Mouse (Mus musculus) forebrain, embryonic 10.5 days (tissue): ENCODE data around the gene 5031439G07Rik. TPM values are rescaled to one million over a fixed set of nuclear protein-coding genes. Genes with fewer than 3 reads are reported as not detected.

ENCODE experiments used
- DNase-seq: peaks from one replicate; pipeline ENCODE4 v3.0.0-alpha.2; 2017; ENCODE audit warnings: low spot score; ENCODE audit errors: extremely low spot score
- H3K27ac ChIP-seq: fragments of 300-500 bp; sonication (generic); 2 replicates; pipeline ENCODE4 v1.5.1; 2016; ENCODE audit warnings: mild to moderate bottlenecking
- H3K27me3 ChIP-seq: fragments of 300-500 bp; sonication (generic); 2 replicates; pipeline ENCODE4 v1.6.1; 2016; ENCODE audit warnings: mild to moderate bottlenecking; ENCODE audit not compliant: poor library complexity, severe bottlenecking
- H3K36me3 ChIP-seq: fragments of 300-500 bp; sonication (generic); replicated peaks from 2 replicates; pipeline ENCODE4 v1.6.1; 2016; ENCODE audit warnings: mild to moderate bottlenecking, moderate library complexity
- H3K4me1 ChIP-seq: fragments of 300-500 bp; sonication (generic); 2 replicates; pipeline ENCODE4 v1.6.1; 2016
- H3K4me3 ChIP-seq: fragments of 300-500 bp; sonication (generic); 2 replicates; pipeline ENCODE4 v1.5.1; 2016; ENCODE audit warnings: mild to moderate bottlenecking, moderate library complexity
- H3K9me3 ChIP-seq: fragments of 300-500 bp; sonication (generic); 2 replicates; pipeline ENCODE4 v1.6.1; 2016; ENCODE audit warnings: mild to moderate bottlenecking, moderate library complexity
- WGBS: fragments of 180-500 bp; shearing (Covaris S2); methylation state at CpG from one replicate; pipeline ENCODE4 v1.1.7; 2016; 5-methylcytosine and 5-hydroxymethylcytosine counted together
- polyA plus RNA-seq: library from polyadenylated mRNA; unstranded; fragments of >200 nt; fragmentation: Nextera tagmentation; extraction: Ambion mirVana; gene quantifications from 2 replicates; pipeline ENCODE4 v1.2.1, GENCODE M21; 2016

Gene 5031439G07Rik
- polyA plus RNA-seq, 1 experiment from 2014 or later, result 9.8 TPM

DNA sequence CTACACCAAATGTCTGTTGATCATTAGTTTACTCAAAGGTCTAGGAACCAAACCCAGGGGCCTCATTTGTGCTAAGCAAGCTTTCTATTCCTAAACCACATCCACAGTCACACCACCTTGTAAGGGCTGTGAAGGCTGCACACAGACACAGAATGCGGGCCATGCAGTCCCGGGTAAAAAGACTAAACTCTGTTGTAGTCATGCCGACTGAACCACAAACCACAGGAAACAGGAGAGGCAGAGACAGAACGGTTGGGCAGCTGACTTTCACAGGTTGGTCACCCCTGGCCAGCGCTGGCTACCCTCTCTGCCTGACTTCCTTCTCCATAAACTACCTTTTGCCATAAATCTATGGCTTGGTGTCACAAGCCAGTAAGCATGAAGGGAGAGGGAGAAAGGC is 23.6 kb downstream of the 5031439G07Rik start:
- no peak overlapping the region for H3K4me3 ChIP-seq
- H3K27me3 ChIP-seq, result no peaks in the 10 kb centered on the region
- H3K27ac ChIP-seq, result no peak overlapping the region
- no peaks in the 10 kb centered on the region for H3K9me3 ChIP-seq
- 0 out of 2 replicates have a peak, but pooled peaks cover 7% of the 10 kb centered on the region for H3K36me3 ChIP-seq
- no peak for DNase-seq
- WGBS, result 89% methylated on average over 5 of the region's 5 CpGs
- H3K4me1 ChIP-seq, result peaks cover 7% of the 10 kb centered on the region

DNA sequence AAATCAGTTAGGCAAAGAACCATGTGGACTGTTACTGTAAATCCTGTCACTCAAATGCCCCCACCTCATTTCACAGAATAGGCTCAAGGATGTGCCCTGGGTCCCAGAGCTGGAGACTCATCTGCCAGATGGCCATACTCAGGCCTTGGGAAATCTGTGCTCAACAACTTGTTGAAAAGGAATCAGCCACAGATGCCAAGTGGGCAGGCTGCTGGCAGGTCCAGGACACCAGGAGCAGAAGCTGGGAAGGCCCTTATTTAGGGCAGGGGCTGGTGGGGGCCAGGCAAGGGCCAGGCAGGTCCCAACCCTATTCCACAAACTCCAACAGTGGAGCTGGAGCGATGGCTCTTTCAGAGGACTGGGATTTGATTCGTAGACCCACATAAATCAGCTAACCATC is 25.8 kb downstream of the 5031439G07Rik start:
- Histone ChIP-seq H3K9me3 (no peaks in the 10 kb centered on the region), H3K36me3 (peaks cover 17% of the 10 kb centered on the region; the same call in 1 of the 2 replicates), H3K27ac (no peak overlapping the region), H3K4me3 (no peak overlapping the region), H3K4me1 (peaks cover 21% of the 10 kb centered on the region), H3K27me3 (no peaks in the 10 kb centered on the region)
- WGBS, result 92% methylated on average over 2 of the region's 2 CpGs
- no peak for DNase-seq

DNA sequence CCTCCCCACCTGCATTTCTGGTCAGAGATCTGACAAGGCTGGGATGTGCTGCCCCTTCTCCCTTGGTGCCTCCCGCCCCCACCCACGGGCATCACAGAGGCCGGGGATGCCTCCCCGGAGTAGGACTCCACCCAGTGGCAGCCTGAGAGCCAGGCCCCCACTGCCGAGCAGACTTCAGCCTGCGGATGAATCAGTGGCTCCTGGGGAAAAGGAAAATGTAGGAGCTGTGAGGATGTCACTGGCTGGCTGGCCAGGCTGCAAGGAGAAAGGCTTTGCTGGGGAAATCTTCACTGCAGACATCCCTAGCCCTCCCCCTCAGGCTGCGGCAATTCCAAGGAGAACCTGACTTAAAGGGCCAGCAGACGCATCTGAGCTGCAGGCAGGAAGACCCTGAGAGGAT is 27.7 kb downstream of the 5031439G07Rik start:
- 0 out of 2 replicates have a peak overlapping the region, but pooled peaks have one; percentile 26 for H3K27ac ChIP-seq
- WGBS, result 20% methylated on average over 8 of the region's 8 CpGs
- H3K27me3 ChIP-seq, result no peaks in the 10 kb centered on the region

DNA sequence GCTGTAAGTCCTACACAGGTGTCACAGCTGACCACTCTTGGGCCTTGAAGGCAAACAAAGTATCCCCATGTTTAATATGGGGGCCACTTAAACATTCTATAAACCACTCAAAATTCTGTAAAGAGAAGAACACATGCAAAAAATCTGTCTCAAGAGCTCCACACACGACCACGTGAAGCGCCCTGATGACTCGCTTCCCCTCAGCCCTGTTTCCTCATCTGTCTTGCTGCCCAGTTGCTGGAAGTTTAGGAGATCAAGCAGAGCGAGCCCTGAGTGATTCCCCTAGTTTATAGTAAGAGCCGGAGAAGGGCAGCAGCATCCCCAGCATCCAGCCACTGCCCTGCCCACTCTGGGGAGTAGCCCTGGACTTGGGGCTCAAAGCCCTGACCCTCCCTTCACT is 28.5 kb downstream of the 5031439G07Rik start:
- no peak for DNase-seq
- peaks cover 22% of the 10 kb centered on the region for H3K4me1 ChIP-seq
- no peaks in the 10 kb centered on the region for H3K27me3 ChIP-seq
- H3K4me3 ChIP-seq, result no peak overlapping the region
- peaks cover 42% of the 10 kb centered on the region for H3K36me3 ChIP-seq
- 82% methylated on average over 6 of the region's 6 CpGs for WGBS
- no peak overlapping the region for H3K27ac ChIP-seq
- no peaks in the 10 kb centered on the region for H3K9me3 ChIP-seq

More for the DNA sequence above, 27.7 kb downstream of the 5031439G07Rik start:
- Histone ChIP-seq H3K4me1 (peaks cover 22% of the 10 kb centered on the region), H3K9me3 (no peaks in the 10 kb centered on the region), H3K36me3 (peaks cover 34% of the 10 kb centered on the region), H3K4me3 (no peak overlapping the region; the same call in 1 of the 2 replicates)
- no peak for DNase-seq

DNA sequence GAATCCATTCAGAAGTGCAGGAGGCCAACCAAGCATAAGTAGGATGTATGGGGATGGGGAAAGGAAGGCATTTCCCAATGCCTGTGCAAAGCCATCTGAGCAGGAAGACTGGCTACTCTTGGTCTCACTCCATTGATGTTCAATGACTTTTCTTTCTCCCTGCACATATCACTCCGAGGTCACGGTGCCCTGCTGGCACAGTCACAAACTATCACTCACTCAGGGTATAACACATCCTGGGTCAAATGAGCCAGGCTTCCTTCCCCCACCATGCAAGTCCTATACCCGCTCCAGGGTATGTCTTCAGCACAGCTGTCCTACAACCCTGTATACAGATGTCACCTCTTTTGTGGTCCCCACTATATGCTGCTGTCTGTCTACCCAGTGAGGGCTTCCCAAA is 30.0 kb downstream of the 5031439G07Rik start:
- DNase-seq, result no peak
- no peak overlapping the region for H3K4me3 ChIP-seq
- H3K27ac ChIP-seq, result no peak overlapping the region
- no peaks in the 10 kb centered on the region for H3K27me3 ChIP-seq
- peaks cover 57% of the 10 kb centered on the region for H3K36me3 ChIP-seq
- H3K9me3 ChIP-seq, result no peaks in the 10 kb centered on the region
- H3K4me1 ChIP-seq, result peaks cover 22% of the 10 kb centered on the region
- 92% methylated on average over 3 of the region's 3 CpGs for WGBS

DNA sequence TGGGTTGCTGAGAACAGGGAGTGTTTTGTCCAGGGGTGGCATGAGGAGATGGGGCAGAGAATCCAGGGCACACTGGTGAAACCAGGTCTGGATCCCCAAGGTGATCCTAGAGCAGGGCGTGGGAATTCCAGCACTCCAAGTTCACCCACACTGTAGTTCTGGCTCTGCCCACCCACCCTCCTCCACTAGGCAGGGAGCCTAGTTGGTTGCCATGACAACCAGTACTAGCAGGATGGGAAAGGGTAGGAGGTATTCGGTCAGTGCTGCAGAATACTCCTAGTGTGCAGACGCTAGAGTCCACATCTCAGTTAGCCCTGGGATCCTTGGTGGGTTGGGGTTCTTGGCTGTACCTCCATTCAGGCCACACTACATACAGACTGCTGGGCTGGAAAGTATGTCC is 30.5 kb downstream of the 5031439G07Rik start:
- no peak overlapping the region for H3K27ac ChIP-seq
- no peak overlapping the region for H3K4me3 ChIP-seq
- no peaks in the 10 kb centered on the region for H3K9me3 ChIP-seq
- peaks cover 62% of the 10 kb centered on the region for H3K36me3 ChIP-seq
- WGBS, result 67% methylated on average over 3 of the region's 3 CpGs
- no peaks in the 10 kb centered on the region for H3K27me3 ChIP-seq
- DNase-seq, result no peak
- H3K4me1 ChIP-seq, result peaks cover 22% of the 10 kb centered on the region

DNA sequence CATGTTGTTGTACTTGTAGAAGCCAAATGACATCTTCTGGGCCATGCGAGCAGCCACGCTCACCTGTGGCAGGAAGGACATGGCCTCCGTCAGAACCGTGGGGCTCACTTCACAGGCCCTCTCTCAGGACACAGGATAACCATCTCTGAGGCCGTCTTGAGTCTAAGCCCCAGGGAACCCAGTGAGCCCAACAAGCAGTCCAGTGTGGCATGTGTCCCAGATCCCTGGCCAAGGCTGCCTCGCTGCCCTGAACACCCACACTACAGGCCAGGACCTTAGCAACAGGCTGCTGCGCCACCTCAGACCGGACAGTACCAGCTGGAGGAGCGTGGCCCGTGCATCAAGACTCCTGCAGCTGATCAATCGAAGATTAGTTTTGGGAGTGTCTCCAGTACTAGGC is 35.1 kb downstream of the 5031439G07Rik start:
- DNase-seq, result no peak
- Histone ChIP-seq H3K27me3 (no peaks in the 10 kb centered on the region), H3K27ac (no peak overlapping the region), H3K9me3 (no peaks in the 10 kb centered on the region), H3K4me1 (peaks cover 8% of the 10 kb centered on the region), H3K36me3 (peaks cover 95% of the 10 kb centered on the region), H3K4me3 (no peak overlapping the region)
- WGBS, result 95% methylated on average over 11 of the region's 11 CpGs

DNA sequence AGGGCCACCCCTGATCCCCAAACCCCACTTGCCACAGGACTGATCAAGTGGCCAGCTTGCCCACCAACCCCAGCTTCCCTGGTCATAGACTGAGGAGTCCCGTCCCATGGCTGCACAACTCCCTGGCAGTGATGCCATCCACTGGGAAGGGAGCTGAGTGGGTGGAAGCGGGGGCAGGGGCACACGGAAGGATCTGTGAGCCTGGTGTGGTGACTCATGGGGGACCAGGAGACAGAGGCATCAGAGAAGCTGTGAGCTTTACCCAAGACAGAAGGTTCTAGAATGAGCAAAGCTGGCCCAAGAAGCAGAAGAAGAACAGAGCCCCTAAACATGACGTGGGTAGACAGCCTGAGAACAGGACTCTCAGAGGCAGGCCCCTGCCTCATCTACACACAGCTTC is 38.3 kb downstream of the 5031439G07Rik start:
- Histone ChIP-seq H3K9me3 (no peaks in the 10 kb centered on the region), H3K36me3 (peaks cover 78% of the 10 kb centered on the region), H3K4me1 (no peaks in the 10 kb centered on the region), H3K27ac (no peak overlapping the region), H3K4me3 (no peak overlapping the region), H3K27me3 (no peaks in the 10 kb centered on the region)
- no peak for DNase-seq
- WGBS, result 90% methylated on average over 4 of the region's 4 CpGs

DNA sequence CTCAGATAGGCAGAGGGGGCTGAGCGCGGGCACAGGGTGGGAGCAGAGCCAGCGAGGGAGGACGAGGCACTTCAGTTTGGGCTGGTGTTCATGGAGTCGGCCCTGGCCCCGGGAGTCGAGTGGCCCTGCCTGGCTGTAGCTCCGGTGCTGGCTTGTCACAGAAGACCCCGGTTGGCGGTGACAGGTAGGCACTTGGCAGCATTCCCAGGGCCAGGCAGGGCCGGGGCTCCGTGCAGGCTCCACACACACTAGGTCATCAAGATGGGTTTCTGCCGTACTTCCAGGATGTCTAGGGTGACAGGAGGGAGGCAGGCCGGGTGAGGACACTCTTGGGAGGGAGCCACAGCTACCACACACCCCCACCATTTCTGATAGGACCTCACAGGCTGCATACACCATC is 39.4 kb downstream of the 5031439G07Rik start:
- Histone ChIP-seq H3K36me3 (peaks cover 67% of the 10 kb centered on the region), H3K4me1 (no peaks in the 10 kb centered on the region), H3K27ac (no peak overlapping the region), H3K4me3 (no peak overlapping the region), H3K9me3 (no peaks in the 10 kb centered on the region), H3K27me3 (no peaks in the 10 kb centered on the region)
- DNase-seq, result no peak
- WGBS, result 92% methylated on average over 14 of the region's 14 CpGs

DNA sequence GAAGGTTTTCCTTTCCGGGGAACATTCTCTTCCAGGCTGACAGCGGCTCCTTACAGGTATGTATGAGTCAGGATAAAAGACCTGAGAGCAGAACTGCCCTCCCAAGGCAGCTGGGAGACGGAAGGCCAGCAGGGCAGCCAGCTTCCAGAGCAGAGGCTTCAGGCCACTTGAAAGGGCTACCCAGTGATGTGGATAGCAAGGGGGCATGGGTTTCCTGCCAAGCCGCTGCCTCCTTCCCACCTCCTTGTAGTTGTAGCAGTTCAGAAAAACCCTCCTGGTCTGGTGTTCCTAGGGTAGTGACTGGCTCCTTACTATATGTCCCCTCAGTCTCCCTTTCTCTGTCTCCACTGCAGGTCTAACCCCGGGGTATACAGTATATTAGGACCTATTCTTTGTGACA is 44.0 kb downstream of the 5031439G07Rik start:
- no peak for DNase-seq
- no peaks in the 10 kb centered on the region for H3K9me3 ChIP-seq
- no peak overlapping the region for H3K4me3 ChIP-seq
- H3K27me3 ChIP-seq, result no peaks in the 10 kb centered on the region
- peaks cover 65% of the 10 kb centered on the region for H3K36me3 ChIP-seq
- no peak overlapping the region for H3K27ac ChIP-seq
- H3K4me1 ChIP-seq, result no peaks in the 10 kb centered on the region
- WGBS, result 87% methylated on average over 5 of the region's 5 CpGs

DNA sequence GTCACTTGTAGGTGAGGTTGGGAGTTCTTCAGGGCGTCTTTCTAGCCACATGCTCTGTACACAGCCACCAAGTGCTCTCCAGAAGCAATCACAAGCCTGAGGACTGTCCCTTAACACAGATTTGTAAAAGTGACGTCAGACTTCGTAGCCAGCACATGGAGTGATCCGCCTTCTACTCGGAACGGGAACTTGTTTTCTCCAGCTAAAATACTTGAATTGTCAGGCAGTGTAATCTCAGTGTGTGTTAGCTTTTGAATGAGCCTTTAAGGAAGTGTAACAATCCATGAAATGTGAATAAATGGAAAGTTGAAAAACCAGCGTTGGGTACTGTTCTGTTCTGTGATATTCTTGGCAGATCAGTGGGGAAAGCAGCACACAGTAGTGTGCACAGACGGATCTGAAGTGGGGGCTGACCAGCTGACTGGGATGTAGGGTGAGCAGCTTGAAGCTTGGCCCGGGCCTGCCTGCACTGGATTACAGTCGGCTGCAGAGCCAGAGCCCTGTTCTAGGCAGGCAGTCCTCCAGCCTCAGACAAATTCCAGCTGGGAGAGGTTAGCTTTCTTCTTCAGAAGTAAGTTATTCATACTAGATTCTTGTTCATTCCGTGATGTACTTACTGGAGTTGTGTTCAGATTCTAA is 45.6 kb downstream of the 5031439G07Rik start:
- 83% methylated on average over 11 of the region's 11 CpGs for WGBS
- Histone ChIP-seq H3K27ac (no peak overlapping the region), H3K4me3 (no peak overlapping the region), H3K27me3 (no peaks in the 10 kb centered on the region), H3K36me3 (peaks cover 65% of the 10 kb centered on the region), H3K4me1 (no peaks in the 10 kb centered on the region), H3K9me3 (no peaks in the 10 kb centered on the region)
- no peak for DNase-seq

DNA sequence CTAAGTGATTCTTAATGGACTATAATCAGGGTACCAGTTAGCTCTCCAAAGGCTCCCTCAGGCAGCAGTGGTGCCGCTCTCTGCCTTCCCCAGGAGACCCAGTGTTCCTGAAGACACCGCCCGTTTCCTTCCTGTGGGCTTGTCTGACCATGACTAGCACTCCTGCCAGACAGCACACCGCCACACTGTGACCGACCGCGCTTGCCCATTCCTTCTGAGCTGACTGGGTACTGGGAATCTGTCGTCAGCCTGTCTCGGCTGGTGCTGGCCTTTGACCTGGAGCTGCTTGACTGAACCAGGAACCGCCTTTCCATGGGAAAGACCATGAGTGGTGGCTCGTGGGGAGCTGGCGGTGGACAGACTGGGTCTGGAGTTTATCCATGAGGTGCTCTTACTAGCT is 48.2 kb downstream of the 5031439G07Rik start:
- peaks cover 87% of the 10 kb centered on the region for H3K36me3 ChIP-seq
- no peak overlapping the region for H3K4me3 ChIP-seq
- no peak overlapping the region for H3K27ac ChIP-seq
- no peaks in the 10 kb centered on the region for H3K9me3 ChIP-seq
- H3K4me1 ChIP-seq, result no peaks in the 10 kb centered on the region
- H3K27me3 ChIP-seq, result no peaks in the 10 kb centered on the region
- WGBS, result 88% methylated on average over 12 of the region's 12 CpGs
- DNase-seq, result no peak

DNA sequence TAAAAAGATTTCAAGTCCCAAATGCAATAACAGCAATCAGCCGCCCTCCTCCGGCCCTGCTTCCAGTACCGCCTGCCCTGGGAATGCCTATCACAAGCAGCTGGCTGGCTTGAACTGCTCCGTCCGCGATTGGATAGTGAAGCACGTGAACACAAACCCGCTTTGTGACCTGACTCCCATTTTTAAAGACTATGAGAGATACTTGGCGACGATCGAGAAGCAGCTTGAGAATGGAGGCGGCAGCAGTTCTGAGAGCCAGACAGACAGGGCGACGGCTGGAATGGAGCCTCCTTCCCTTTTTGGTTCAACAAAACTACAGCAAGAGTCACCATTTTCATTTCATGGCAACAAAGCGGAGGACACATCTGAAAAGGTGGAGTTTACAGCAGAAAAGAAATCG is 53.5 kb downstream of the 5031439G07Rik start:
- Histone ChIP-seq H3K9me3 (no peaks in the 10 kb centered on the region), H3K36me3 (peaks cover 100% of the 10 kb centered on the region), H3K4me1 (no peaks in the 10 kb centered on the region), H3K4me3 (no peak overlapping the region), H3K27me3 (no peaks in the 10 kb centered on the region), H3K27ac (no peak overlapping the region)
- no peak for DNase-seq
- WGBS, result 94% methylated on average over 16 of the region's 16 CpGs

DNA sequence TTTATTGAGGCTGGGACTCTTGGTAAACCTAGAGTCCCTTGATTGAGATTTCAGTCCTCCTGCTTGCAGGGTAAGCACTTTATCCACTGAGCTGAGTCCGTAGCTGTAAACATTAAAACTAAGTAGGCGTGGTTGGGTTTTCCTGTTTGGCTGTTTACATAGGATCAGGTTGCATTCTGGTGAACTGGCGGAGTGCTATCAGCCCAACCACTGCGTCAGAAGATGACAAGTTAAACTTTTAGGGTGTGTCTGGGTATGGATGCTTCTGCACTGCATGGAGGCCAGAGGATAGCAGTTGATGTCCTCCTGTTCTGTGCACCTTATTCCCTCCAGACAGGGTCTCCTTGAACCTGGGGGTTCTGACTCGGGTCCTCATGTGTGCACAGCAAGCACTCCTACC is 56.0 kb downstream of the 5031439G07Rik start:
- Histone ChIP-seq H3K36me3 (peaks cover 100% of the 10 kb centered on the region), H3K9me3 (no peaks in the 10 kb centered on the region), H3K4me3 (no peak overlapping the region), H3K27ac (no peak overlapping the region), H3K27me3 (no peaks in the 10 kb centered on the region), H3K4me1 (no peaks in the 10 kb centered on the region)
- WGBS, result 72% methylated on average over 5 of the region's 5 CpGs
- no peak for DNase-seq
